Mouse (Mus musculus) myocyte (in vitro differentiated cells): ENCODE results near the gene Tbx6. TPM values are rescaled to one million over a fixed set of nuclear protein-coding genes. Genes with fewer than 3 reads are reported as not detected.

Experiments used
- H3K27me3 ChIP-seq: one replicate; pipeline ENCODE4 v1.6.1; 2011; ENCODE audit not compliant: control insufficient read depth, insufficient read depth, insufficient read length
- H3K36me3 ChIP-seq: one replicate; pipeline ENCODE4 v1.6.1; 2011; ENCODE audit not compliant: control insufficient read depth, insufficient read depth
- H3K4me2 ChIP-seq: one replicate; pipeline ENCODE4 v1.6.1; 2011; ENCODE audit warnings: low read depth, control low read depth
- H3K4me3 ChIP-seq: one replicate; pipeline ENCODE4 v1.5.1; 2011; ENCODE audit warnings: mild to moderate bottlenecking, control low read depth, moderate library complexity
- H3K79me2 ChIP-seq: one replicate; pipeline ENCODE4 v1.6.1; 2011; ENCODE audit not compliant: control insufficient read depth, insufficient read depth
- H3ac ChIP-seq: one replicate; pipeline ENCODE4 v1.6.1; 2011; ENCODE audit not compliant: control insufficient read depth, insufficient read length
- CEBPB ChIP-seq: IDR thresholded peaks from 2 replicates; pipeline ENCODE4 v1.6.1; 2011; ENCODE audit warnings: mild to moderate bottlenecking, moderate library complexity; ENCODE audit not compliant: poor library complexity, insufficient read depth, severe bottlenecking
- E2F4 ChIP-seq: IDR thresholded peaks from one replicate; pipeline ENCODE4 v1.6.1; 2011; ENCODE audit warnings: mild to moderate bottlenecking, control low read depth, moderate library complexity; ENCODE audit not compliant: insufficient read depth
- MAX ChIP-seq: IDR thresholded peaks from one replicate; pipeline ENCODE4 v1.6.1; 2011; ENCODE audit warnings: low read depth, mild to moderate bottlenecking, control low read depth
- MYOD1 ChIP-seq, 3 experiments: IDR thresholded peaks; one replicate each; pipeline ENCODE4 v1.6.1; 2011; ENCODE audit warnings: control low read depth in 2 of 3, low read depth in 2 of 3, mild to moderate bottlenecking in 2 of 3, moderate library complexity in 1 of 3; ENCODE audit not compliant: insufficient read length in 2 of 3, control insufficient read depth in 1 of 3
- MYOG ChIP-seq, 3 experiments: IDR thresholded peaks; one replicate each; pipeline ENCODE4 v1.6.1; 2011; ENCODE audit warnings: control low read depth in 2 of 3, low read depth in 2 of 3, mild to moderate bottlenecking in 2 of 3; ENCODE audit not compliant: insufficient read length in 2 of 3, control insufficient read depth in 1 of 3, insufficient read depth in 1 of 3
- POLR2A ChIP-seq: IDR thresholded peaks from one replicate; pipeline ENCODE4 v1.6.1; 2011; ENCODE audit warnings: low read depth, mild to moderate bottlenecking, control low read depth, moderate library complexity; ENCODE audit not compliant: insufficient read length
- POLR2AphosphoS2 ChIP-seq: IDR thresholded peaks from one replicate; pipeline ENCODE4 v1.6.1; 2011; ENCODE audit warnings: low read depth, control low read depth; ENCODE audit not compliant: insufficient read length
- REST ChIP-seq: IDR thresholded peaks from one replicate; pipeline ENCODE4 v1.6.1; 2011; ENCODE audit warnings: mild to moderate bottlenecking, control low read depth, moderate library complexity; ENCODE audit not compliant: insufficient read depth, insufficient read length
- SRF ChIP-seq: IDR thresholded peaks from one replicate; pipeline ENCODE4 v1.6.1; 2011; ENCODE audit warnings: low read depth; ENCODE audit not compliant: control insufficient read depth, insufficient read length
- TCF12 ChIP-seq: IDR thresholded peaks from one replicate; pipeline ENCODE4 v1.6.1; 2011; ENCODE audit warnings: mild to moderate bottlenecking, control low read depth; ENCODE audit not compliant: poor library complexity, insufficient read depth, severe bottlenecking
- TCF3 ChIP-seq: IDR thresholded peaks from one replicate; pipeline ENCODE4 v1.6.1; 2011; ENCODE audit warnings: low read depth, control low read depth; ENCODE audit not compliant: insufficient read length
- USF1 ChIP-seq: IDR thresholded peaks from one replicate; pipeline ENCODE4 v1.6.1; 2011; ENCODE audit warnings: low read depth, mild to moderate bottlenecking, control low read depth, moderate library complexity
- polyA plus RNA-seq: library from polyadenylated mRNA; unstranded; fragments of >200 nt; fragmentation: generic; extraction: Trizol; gene quantifications from one replicate; pipeline ENCODE4 v1.2.1, GENCODE M21; 2012; ENCODE audit warnings: missing spikeins

Gene Tbx6
- polyA plus RNA-seq, 1 experiment, result 0.23 TPM

- Histone ChIP-seq H3ac (no peak overlapping the region), H3K4me2 (no peak overlapping the region), H3K79me2 (no peaks in the 10 kb centered on the region), H3K36me3 (peaks cover 5% of the 10 kb centered on the region), H3K4me3 (no peak overlapping the region), H3K27me3 (no peaks in the 10 kb centered on the region)
- TF ChIP-seq POLR2AphosphoS2 (no peak), CEBPB (no peak), MYOD1 (IDR thresholded peaks at IDR 0.05; ENCODE audit: control insufficient read depth in 1 of 3, insufficient read length in 2 of 3, low read depth in 2 of 3) (no peak), USF1 (no peak), REST (no peak)
These were observed 15.7 kb upstream of the Tbx6 start for GRCm38 (mm10) chr7:126765540-126765939.

- no peak within 1 kb of the TSS for H3K4me2 ChIP-seq
- no peaks in the 10 kb centered on the region for H3K79me2 ChIP-seq
- H3ac ChIP-seq, result no peak within 1 kb of the TSS
- H3K27me3 ChIP-seq, result no peaks in the 10 kb centered on the region
- TF ChIP-seq SRF (no peak), TCF3 (no peak), POLR2A (no peak), CEBPB (no peak), MYOG (IDR thresholded peaks at IDR 0.05; ENCODE audit: control insufficient read depth in 1 of 3, insufficient read depth in 1 of 3, insufficient read length in 2 of 3, low read depth in 2 of 3) (no peak), POLR2AphosphoS2 (no peak), TCF12 (no peak), USF1 (no peak), MYOD1 (IDR thresholded peaks at IDR 0.05; ENCODE audit: control insufficient read depth in 1 of 3, insufficient read length in 2 of 3, low read depth in 2 of 3) (no peak), MAX (no peak), E2F4 (no peak), REST (no peak)
- H3K4me3 ChIP-seq, result no peak within 1 kb of the TSS
- H3K36me3 ChIP-seq, result peaks cover 2% of the 10 kb centered on the region
These were observed 15.1 kb upstream of the Tbx6 start, which contains the start of gene Gdpd3 for GRCm38 (mm10) chr7:126766201-126766600. Gene Gdpd3, plus strand, starts transcription at chr7:126766334.

GRCm38 (mm10) chr7:126767001-126767400, 14.3 kb upstream of the Tbx6 start:
- no peaks in the 10 kb centered on the region for H3K79me2 ChIP-seq
- H3K4me3 ChIP-seq, result no peak overlapping the region
- H3ac ChIP-seq, result no peak overlapping the region
- H3K27me3 ChIP-seq, result no peaks in the 10 kb centered on the region
- no peak for TF ChIP-seq POLR2AphosphoS2
- TF ChIP-seq USF1, result no peak
- TF ChIP-seq E2F4, result no peak
- no peak for TF ChIP-seq MYOD1 (IDR thresholded peaks at IDR 0.05; ENCODE audit: control insufficient read depth in 1 of 3, insufficient read length in 2 of 3, low read depth in 2 of 3)
- TF ChIP-seq TCF3, result no peak
- no peak for TF ChIP-seq MAX
- no peak for TF ChIP-seq POLR2A
- no peak for TF ChIP-seq REST
- no peak for TF ChIP-seq SRF
- TF ChIP-seq MYOG (IDR thresholded peaks at IDR 0.05; ENCODE audit: control insufficient read depth in 1 of 3, insufficient read depth in 1 of 3, insufficient read length in 2 of 3, low read depth in 2 of 3), result no peak
- TF ChIP-seq CEBPB, result no peak
- TF ChIP-seq TCF12, result no peak
- no peaks in the 10 kb centered on the region for H3K36me3 ChIP-seq
- no peak overlapping the region for H3K4me2 ChIP-seq

- Histone ChIP-seq H3K36me3 (no peaks in the 10 kb centered on the region), H3K4me3 (no peak overlapping the region), H3K27me3 (no peaks in the 10 kb centered on the region), H3K79me2 (no peaks in the 10 kb centered on the region), H3K4me2 (no peak overlapping the region), H3ac (no peak overlapping the region)
- TF ChIP-seq MYOD1 (IDR thresholded peaks at IDR 0.05; ENCODE audit: control insufficient read depth in 1 of 3, insufficient read length in 2 of 3, low read depth in 2 of 3), result no peak
- no peak for TF ChIP-seq SRF
- no peak for TF ChIP-seq MYOG (IDR thresholded peaks at IDR 0.05; ENCODE audit: control insufficient read depth in 1 of 3, insufficient read depth in 1 of 3, insufficient read length in 2 of 3, low read depth in 2 of 3)
- no peak for TF ChIP-seq POLR2A
- TF ChIP-seq TCF12, result no peak
These were observed 10.5 kb upstream of the Tbx6 start for GRCm38 (mm10) chr7:126770784-126771183.

- TF ChIP-seq POLR2AphosphoS2 (no peak), CEBPB (no peak)
- Histone ChIP-seq H3K36me3 (no peaks in the 10 kb centered on the region), H3K4me2 (no peak overlapping the region), H3ac (no peak overlapping the region), H3K27me3 (no peaks in the 10 kb centered on the region), H3K79me2 (no peaks in the 10 kb centered on the region), H3K4me3 (no peak overlapping the region)
These were observed 7.9 kb upstream of the Tbx6 start for GRCm38 (mm10) chr7:126773351-126773750.
